Mouse (Mus musculus): ENCODE data around the gene Znrf1. TPM values are rescaled to one million over a fixed set of nuclear protein-coding genes. Genes with fewer than 3 reads are reported as not detected.

Znrf1 gene
- polyA plus RNA-seq, 1 experiment: 36.6 TPM

DNA sequence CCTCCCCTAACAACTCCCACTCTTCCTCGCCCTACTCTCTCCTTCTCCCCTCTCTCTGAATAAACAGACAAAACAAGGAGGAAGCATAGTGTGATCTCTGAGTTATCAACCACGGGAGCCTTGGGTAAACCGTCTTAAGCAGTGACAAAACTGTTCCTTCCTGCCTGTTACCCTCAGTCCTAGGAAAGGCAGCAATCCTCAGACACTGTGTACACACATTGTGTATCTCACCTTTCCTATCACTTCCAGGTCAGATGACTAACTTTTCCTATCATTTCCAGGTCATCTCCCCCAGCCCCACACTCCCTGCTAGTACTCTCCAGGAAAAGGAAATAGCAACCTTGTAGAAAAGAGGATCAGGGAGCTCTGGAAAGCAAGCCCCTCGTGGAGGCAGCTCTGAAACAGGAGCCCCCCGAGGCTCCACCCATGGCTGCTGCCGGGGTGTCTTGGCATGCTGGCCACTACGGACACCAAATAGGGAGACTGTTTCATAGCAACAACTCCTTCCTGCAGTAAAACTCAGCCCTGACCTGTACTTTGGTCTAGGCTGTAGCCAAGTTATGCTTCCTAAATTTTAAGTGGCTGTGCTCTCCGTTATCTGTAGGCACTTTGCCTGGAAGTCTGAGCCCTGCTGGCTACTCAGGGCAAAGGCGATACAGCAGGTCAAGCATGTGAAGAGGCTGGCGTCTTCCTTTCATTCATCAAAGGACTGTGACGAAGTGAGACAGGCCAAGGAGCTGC lies 34.0 kb upstream of the Znrf1 start:
- Histone ChIP-seq H3K27me3 (ENCODE audit: control insufficient read depth, insufficient read depth, insufficient read length) (no peaks in the 10 kb centered on the region), H3K36me3 (ENCODE audit: control insufficient read depth, insufficient read depth) (peaks cover 10% of the 10 kb centered on the region), H3K79me3 (ENCODE audit: low read depth) (peaks cover 1% of the 10 kb centered on the region), H3K79me2 (ENCODE audit: control insufficient read depth, insufficient read depth) (peaks cover 6% of the 10 kb centered on the region), H3ac (ENCODE audit: control insufficient read depth, insufficient read length, low read depth) (no peak overlapping the region), H3K4me3 (ENCODE audit: insufficient read depth, poor library complexity, severe bottlenecking) (no peak overlapping the region)
- TF ChIP-seq MYOG (IDR thresholded peaks at IDR 0.05; ENCODE audit: control insufficient read depth, extremely low read depth, insufficient read length) (no peak), CEBPB (IDR thresholded peaks at IDR 0.05; ENCODE audit: low read depth) (no peak), MYOD1 (IDR thresholded peaks at IDR 0.05; ENCODE audit: control insufficient read depth, insufficient read length, low read depth) (no peak), CTCF (IDR thresholded peaks at IDR 0.05; ENCODE audit: control insufficient read depth, insufficient read depth, insufficient read length) (no peak)

DNA sequence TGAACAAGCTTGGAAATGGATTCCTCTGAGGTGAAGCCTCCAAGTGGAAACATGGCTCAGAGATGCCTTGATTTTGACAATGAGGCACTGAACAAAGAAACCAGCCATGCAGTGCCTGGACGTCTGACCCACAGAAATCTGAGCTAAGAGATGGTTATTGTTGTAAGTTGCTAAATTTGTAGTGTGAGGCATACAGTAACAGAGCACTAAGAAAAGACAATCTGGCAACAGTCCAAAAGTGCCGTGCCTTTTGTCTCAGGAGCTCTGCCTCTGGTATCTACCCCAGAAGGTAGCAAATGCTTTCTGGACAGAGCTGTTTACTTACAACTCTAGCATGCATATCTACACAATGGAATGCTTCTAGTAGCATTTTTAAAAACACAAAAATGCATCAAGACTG lies 27.3 kb upstream of the Znrf1 start:
- no peaks in the 10 kb centered on the region for H3K27me3 ChIP-seq (ENCODE audit: control insufficient read depth, insufficient read depth, insufficient read length)
- no peak overlapping the region for H3ac ChIP-seq (ENCODE audit: control insufficient read depth, insufficient read length, low read depth)
- H3K4me3 ChIP-seq (ENCODE audit: insufficient read depth, poor library complexity, severe bottlenecking): no peak overlapping the region
- peaks cover 38% of the 10 kb centered on the region for H3K79me2 ChIP-seq (ENCODE audit: control insufficient read depth, insufficient read depth)
- H3K36me3 ChIP-seq (ENCODE audit: control insufficient read depth, insufficient read depth): no peaks in the 10 kb centered on the region
- peaks cover 7% of the 10 kb centered on the region for H3K79me3 ChIP-seq (ENCODE audit: low read depth)
- no peak for TF ChIP-seq USF1 (IDR thresholded peaks at IDR 0.05; ENCODE audit: low read depth)
- TF ChIP-seq CTCF (IDR thresholded peaks at IDR 0.05; ENCODE audit: control insufficient read depth, insufficient read depth, insufficient read length): no peak
- TF ChIP-seq MYOG (IDR thresholded peaks at IDR 0.05; ENCODE audit: control insufficient read depth, extremely low read depth, insufficient read length): no peak
- TF ChIP-seq FOSL1 (IDR thresholded peaks at IDR 0.05; ENCODE audit: insufficient read depth, low read length, poor library complexity, severe bottlenecking): no peak
- no peak for TF ChIP-seq CEBPB (IDR thresholded peaks at IDR 0.05; ENCODE audit: low read depth)
- TF ChIP-seq MAX (IDR thresholded peaks at IDR 0.05): no peak
- no peak for TF ChIP-seq MYOD1 (IDR thresholded peaks at IDR 0.05; ENCODE audit: control insufficient read depth, insufficient read length, low read depth)

DNA sequence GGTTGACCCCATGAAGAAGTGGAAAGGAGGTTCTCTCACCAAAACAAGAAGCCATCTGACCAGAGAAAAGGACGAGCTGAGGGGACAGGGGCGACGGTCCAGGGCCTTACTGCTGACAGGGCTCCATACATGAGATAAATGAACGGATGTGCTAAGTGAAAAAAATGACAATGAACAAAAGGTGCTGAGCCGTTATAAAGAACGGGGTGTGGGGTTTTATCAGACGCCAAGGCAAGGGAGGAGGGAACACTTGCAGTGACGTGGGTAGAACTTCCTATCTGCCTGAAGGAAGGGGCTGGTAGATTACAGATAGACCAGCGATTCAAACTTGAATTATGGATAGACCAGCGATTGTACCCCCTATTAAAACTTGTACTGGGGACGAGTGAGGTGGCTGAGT lies 26.6 kb upstream of the Znrf1 start:
- Histone ChIP-seq H3K79me2 (ENCODE audit: control insufficient read depth, insufficient read depth) (peaks cover 38% of the 10 kb centered on the region), H3K27me3 (ENCODE audit: control insufficient read depth, insufficient read depth, insufficient read length) (no peaks in the 10 kb centered on the region), H3K79me3 (ENCODE audit: low read depth) (peaks cover 9% of the 10 kb centered on the region), H3K4me3 (ENCODE audit: insufficient read depth, poor library complexity, severe bottlenecking) (no peak overlapping the region), H3ac (ENCODE audit: control insufficient read depth, insufficient read length, low read depth) (no peak overlapping the region), H3K36me3 (ENCODE audit: control insufficient read depth, insufficient read depth) (no peaks in the 10 kb centered on the region)
- TF ChIP-seq USF1 (IDR thresholded peaks at IDR 0.05; ENCODE audit: low read depth): no peak
- TF ChIP-seq MYOD1 (IDR thresholded peaks at IDR 0.05; ENCODE audit: control insufficient read depth, insufficient read length, low read depth): no peak
- no peak for TF ChIP-seq CEBPB (IDR thresholded peaks at IDR 0.05; ENCODE audit: low read depth)
- no peak for TF ChIP-seq MAX (IDR thresholded peaks at IDR 0.05)
- TF ChIP-seq CTCF (IDR thresholded peaks at IDR 0.05; ENCODE audit: control insufficient read depth, insufficient read depth, insufficient read length): no peak
- no peak for TF ChIP-seq FOSL1 (IDR thresholded peaks at IDR 0.05; ENCODE audit: insufficient read depth, low read length, poor library complexity, severe bottlenecking)
- TF ChIP-seq MYOG (IDR thresholded peaks at IDR 0.05; ENCODE audit: control insufficient read depth, extremely low read depth, insufficient read length): no peak

DNA sequence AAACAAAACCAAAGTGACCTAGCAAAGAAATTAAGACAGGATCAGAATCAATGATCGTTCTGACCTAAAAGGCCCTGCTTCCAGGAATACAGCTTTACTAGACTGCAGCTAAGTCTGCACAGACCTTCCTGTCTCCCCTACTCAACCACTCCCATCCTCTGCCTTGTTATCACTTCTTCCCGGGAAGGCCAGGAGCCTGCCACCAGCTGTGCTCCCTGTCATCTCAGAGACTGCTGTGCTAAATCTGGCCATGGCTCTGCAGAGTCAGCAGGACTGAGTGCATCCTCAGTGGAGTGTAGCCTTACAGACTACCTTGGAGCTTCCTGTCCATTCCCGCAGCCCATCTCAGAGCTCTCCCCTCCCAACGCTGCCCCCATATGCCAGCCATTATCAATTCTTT lies 25.5 kb upstream of the Znrf1 start:
- Histone ChIP-seq H3ac (ENCODE audit: control insufficient read depth, insufficient read length, low read depth) (no peak overlapping the region), H3K27me3 (ENCODE audit: control insufficient read depth, insufficient read depth, insufficient read length) (no peaks in the 10 kb centered on the region), H3K36me3 (ENCODE audit: control insufficient read depth, insufficient read depth) (no peaks in the 10 kb centered on the region), H3K79me3 (ENCODE audit: low read depth) (peaks cover 9% of the 10 kb centered on the region), H3K79me2 (ENCODE audit: control insufficient read depth, insufficient read depth) (peaks cover 49% of the 10 kb centered on the region), H3K4me3 (ENCODE audit: insufficient read depth, poor library complexity, severe bottlenecking) (no peak overlapping the region)
- no peak for TF ChIP-seq FOSL1 (IDR thresholded peaks at IDR 0.05; ENCODE audit: insufficient read depth, low read length, poor library complexity, severe bottlenecking)
- TF ChIP-seq CEBPB (IDR thresholded peaks at IDR 0.05; ENCODE audit: low read depth): no peak
- no peak for TF ChIP-seq MAX (IDR thresholded peaks at IDR 0.05)
- no peak for TF ChIP-seq CTCF (IDR thresholded peaks at IDR 0.05; ENCODE audit: control insufficient read depth, insufficient read depth, insufficient read length)
- no peak for TF ChIP-seq MYOG (IDR thresholded peaks at IDR 0.05; ENCODE audit: control insufficient read depth, extremely low read depth, insufficient read length)
- TF ChIP-seq USF1 (IDR thresholded peaks at IDR 0.05; ENCODE audit: low read depth): no peak
- TF ChIP-seq MYOD1 (IDR thresholded peaks at IDR 0.05; ENCODE audit: control insufficient read depth, insufficient read length, low read depth): no peak

DNA sequence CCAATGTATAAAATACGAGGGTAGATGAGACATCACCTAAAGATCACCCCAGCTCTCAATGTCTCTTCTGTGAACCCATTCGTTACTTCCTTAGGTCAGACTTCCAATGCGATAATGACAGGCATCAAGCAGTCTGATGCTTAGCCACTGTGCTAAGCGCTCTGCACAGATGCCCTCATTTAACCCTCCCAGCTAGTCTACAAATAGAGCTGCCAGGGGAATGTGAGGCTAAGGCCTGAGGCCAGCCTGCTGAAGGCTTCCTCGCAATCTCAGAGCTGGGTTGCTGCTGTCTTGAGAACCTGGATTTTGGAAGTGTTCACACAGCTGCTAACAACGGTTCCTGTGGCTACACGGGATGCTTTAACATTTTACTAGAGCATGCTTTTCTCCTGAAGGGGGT lies 23.0 kb upstream of the Znrf1 start:
- Histone ChIP-seq H3K27me3 (ENCODE audit: control insufficient read depth, insufficient read depth, insufficient read length) (no peaks in the 10 kb centered on the region), H3K36me3 (ENCODE audit: control insufficient read depth, insufficient read depth) (no peaks in the 10 kb centered on the region), H3K79me2 (ENCODE audit: control insufficient read depth, insufficient read depth) (peaks cover 52% of the 10 kb centered on the region), H3K4me3 (ENCODE audit: insufficient read depth, poor library complexity, severe bottlenecking) (no peak overlapping the region), H3ac (ENCODE audit: control insufficient read depth, insufficient read length, low read depth) (no peak overlapping the region), H3K79me3 (ENCODE audit: low read depth) (peaks cover 13% of the 10 kb centered on the region)
- TF ChIP-seq MYOG (IDR thresholded peaks at IDR 0.05; ENCODE audit: control insufficient read depth, extremely low read depth, insufficient read length) (no peak), CEBPB (IDR thresholded peaks at IDR 0.05; ENCODE audit: low read depth) (no peak), USF1 (IDR thresholded peaks at IDR 0.05; ENCODE audit: low read depth) (no peak), CTCF (IDR thresholded peaks at IDR 0.05; ENCODE audit: control insufficient read depth, insufficient read depth, insufficient read length) (no peak), MAX (IDR thresholded peaks at IDR 0.05) (no peak), MYOD1 (IDR thresholded peaks at IDR 0.05; ENCODE audit: control insufficient read depth, insufficient read length, low read depth) (no peak), FOSL1 (IDR thresholded peaks at IDR 0.05; ENCODE audit: insufficient read depth, low read length, poor library complexity, severe bottlenecking) (no peak)

Measured in C2C12 (cell line).